Mouse (Mus musculus) embryonic fibroblast, embryonic 13.5 days (primary cell): ENCODE data around the gene Bag6. TPM values are rescaled to one million over a fixed set of nuclear protein-coding genes. Genes with fewer than 3 reads are reported as not detected.

Experiments
- H3K27ac ChIP-seq: 2 replicates; pipeline ENCODE4 v1.5.1; 2012; ENCODE audit warnings: low read length, control low read depth, inconsistent platforms; ENCODE audit not compliant: insufficient read depth
- H3K4me1 ChIP-seq: 2 replicates; pipeline ENCODE4 v1.6.1; 2011; ENCODE audit warnings: low read length; ENCODE audit not compliant: control insufficient read depth, insufficient read depth
- H3K4me3 ChIP-seq: 2 replicates; pipeline ENCODE4 v1.5.1; 2011; ENCODE audit warnings: mild to moderate bottlenecking, control low read depth, low read length; ENCODE audit not compliant: insufficient read depth
- CTCF ChIP-seq: IDR thresholded peaks from 2 replicates; pipeline ENCODE4 v1.5.1; 2011; ENCODE audit warnings: mild to moderate bottlenecking, control low read depth, low read length, moderate library complexity, borderline replicate concordance; ENCODE audit not compliant: insufficient read depth
- POLR2A ChIP-seq: IDR thresholded peaks from 2 replicates; pipeline ENCODE4 v1.6.1; 2011; ENCODE audit warnings: low read depth, mild to moderate bottlenecking, control low read depth, low read length, moderate library complexity
- polyA plus RNA-seq: library from polyadenylated mRNA; stranded (reverse); fragments of >200 nt; gene quantifications from 2 replicates; pipeline ENCODE4 v1.2.4, GENCODE M21; 2011; ENCODE audit warnings: low read depth; ENCODE audit not compliant: missing spikeins, insufficient read length

Bag6 gene
- polyA plus RNA-seq, 1 experiment: 196 TPM

GRCm38 (mm10) chr17:35140490-35140996 lies 5.6 kb downstream of the Bag6 start:
- no peaks in the 10 kb centered on the region for H3K4me1 ChIP-seq
- no peak overlapping the region for H3K4me3 ChIP-seq
- no peak for TF ChIP-seq POLR2A
- no peak for TF ChIP-seq CTCF
- H3K27ac ChIP-seq: no peak overlapping the region

GRCm38 (mm10) chr17:35141971-35142370 lies 7.0 kb downstream of the Bag6 start:
- TF ChIP-seq CTCF (no peak), POLR2A (no peak)
- Histone ChIP-seq H3K4me3 (no peak overlapping the region), H3K27ac (no peak overlapping the region), H3K4me1 (no peaks in the 10 kb centered on the region)

- TF ChIP-seq CTCF (no peak), POLR2A (no peak)
- no peaks in the 10 kb centered on the region for H3K4me1 ChIP-seq
- H3K4me3 ChIP-seq: no peak overlapping the region
Measured at GRCm38 (mm10) chr17:35146139-35146538, 11.2 kb downstream of the Bag6 start.

GRCm38 (mm10) chr17:35147348-35147747 lies 12.4 kb downstream of the Bag6 start:
- H3K4me3 ChIP-seq: no peak overlapping the region
- H3K27ac ChIP-seq: no peak overlapping the region
- no peaks in the 10 kb centered on the region for H3K4me1 ChIP-seq
- no peak for TF ChIP-seq POLR2A
- no peak for TF ChIP-seq CTCF

More at GRCm38 (mm10) chr17:35146139-35146538, 11.2 kb downstream of the Bag6 start:
- no peak overlapping the region for H3K27ac ChIP-seq

GRCm38 (mm10) chr17:35147922-35148639 lies 13.1 kb downstream of the Bag6 start:
- no peak overlapping the region for H3K4me3 ChIP-seq
- H3K27ac ChIP-seq: no peak overlapping the region
- TF ChIP-seq POLR2A (no peak), CTCF (no peak)
- no peaks in the 10 kb centered on the region for H3K4me1 ChIP-seq

- Histone ChIP-seq H3K4me3 (no peak overlapping the region), H3K27ac (no peak overlapping the region), H3K4me1 (no peaks in the 10 kb centered on the region; the same call in 1 of the 2 replicates)
- TF ChIP-seq CTCF: no peak
- no peak for TF ChIP-seq POLR2A
Measured at GRCm38 (mm10) chr17:35152121-35152520, 17.1 kb downstream of the Bag6 start.

GRCm38 (mm10) chr17:35153077-35153476 lies 18.1 kb downstream of the Bag6 start:
- no peak overlapping the region for H3K4me3 ChIP-seq
- TF ChIP-seq CTCF: no peak
- TF ChIP-seq POLR2A: no peak
- no peaks in the 10 kb centered on the region; the same call in 1 of the 2 replicates for H3K4me1 ChIP-seq
- H3K27ac ChIP-seq: no peak overlapping the region

GRCm38 (mm10) chr17:35153931-35154330 lies 19.0 kb downstream of the Bag6 start:
- no peak for TF ChIP-seq POLR2A
- no peak for TF ChIP-seq CTCF
- H3K4me1 ChIP-seq: no peaks in the 10 kb centered on the region; the same call in 1 of the 2 replicates
- H3K27ac ChIP-seq: no peak overlapping the region
- no peak overlapping the region for H3K4me3 ChIP-seq

- Histone ChIP-seq H3K27ac (no peak overlapping the region), H3K4me3 (no peak overlapping the region), H3K4me1 (no peaks in the 10 kb centered on the region; the same call in 1 of the 2 replicates)
- TF ChIP-seq CTCF: no peak
- TF ChIP-seq POLR2A: no peak
Measured at GRCm38 (mm10) chr17:35154616-35155015, 19.6 kb downstream of the Bag6 start.

- TF ChIP-seq CTCF (no peak), POLR2A (no peak)
- H3K27ac ChIP-seq: no peak overlapping the region
- no peaks in the 10 kb centered on the region; the same call in 1 of the 2 replicates for H3K4me1 ChIP-seq
- H3K4me3 ChIP-seq: no peak overlapping the region
Measured at GRCm38 (mm10) chr17:35155451-35155850, 20.5 kb downstream of the Bag6 start.
